Mouse (Mus musculus): ENCODE results near the gene Ndufa11.

The Ndufa11 gene

DNA sequence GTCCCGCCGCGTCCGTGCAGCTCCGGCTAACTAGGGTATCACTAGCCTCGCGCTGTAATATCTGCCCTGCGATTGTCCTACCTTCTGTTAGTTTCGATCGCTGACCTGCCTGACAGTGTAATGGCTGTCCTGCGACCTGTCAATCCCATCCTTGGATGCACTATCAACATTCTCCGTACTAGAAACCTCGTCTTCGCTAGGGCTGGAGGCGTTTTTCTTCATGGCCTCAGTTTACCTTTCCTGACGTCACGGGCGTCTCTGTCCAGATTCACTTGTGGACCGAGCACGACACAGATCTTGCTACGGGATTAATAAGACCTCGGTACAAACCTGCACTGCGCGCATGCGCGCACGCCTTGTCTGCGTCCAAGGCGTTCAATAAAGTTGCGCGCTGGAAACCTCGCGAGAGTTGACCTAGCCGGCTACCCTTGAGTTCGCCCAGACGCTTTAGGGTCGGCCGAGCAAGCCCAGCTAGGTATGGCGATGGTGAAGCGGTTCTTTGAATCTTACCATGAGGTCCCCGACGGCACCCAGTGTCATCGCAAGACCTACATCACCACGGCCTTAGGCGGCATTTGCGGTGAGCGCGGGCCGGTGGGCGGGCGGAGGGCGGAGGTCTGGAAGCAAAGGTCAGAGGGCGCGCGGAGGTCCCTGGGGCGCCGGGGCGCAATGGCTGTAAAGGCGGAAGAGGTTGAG, at the start of gene Ndufa11, which contains the start of gene Vmac:
Ndufa11 (plus strand) TSS at position 405 of the 696 bp plus-strand sequence.
Vmac (minus strand) TSS at position 660 of the 696 bp plus-strand sequence.
- DNase-seq: peak; percentile 99

DNA sequence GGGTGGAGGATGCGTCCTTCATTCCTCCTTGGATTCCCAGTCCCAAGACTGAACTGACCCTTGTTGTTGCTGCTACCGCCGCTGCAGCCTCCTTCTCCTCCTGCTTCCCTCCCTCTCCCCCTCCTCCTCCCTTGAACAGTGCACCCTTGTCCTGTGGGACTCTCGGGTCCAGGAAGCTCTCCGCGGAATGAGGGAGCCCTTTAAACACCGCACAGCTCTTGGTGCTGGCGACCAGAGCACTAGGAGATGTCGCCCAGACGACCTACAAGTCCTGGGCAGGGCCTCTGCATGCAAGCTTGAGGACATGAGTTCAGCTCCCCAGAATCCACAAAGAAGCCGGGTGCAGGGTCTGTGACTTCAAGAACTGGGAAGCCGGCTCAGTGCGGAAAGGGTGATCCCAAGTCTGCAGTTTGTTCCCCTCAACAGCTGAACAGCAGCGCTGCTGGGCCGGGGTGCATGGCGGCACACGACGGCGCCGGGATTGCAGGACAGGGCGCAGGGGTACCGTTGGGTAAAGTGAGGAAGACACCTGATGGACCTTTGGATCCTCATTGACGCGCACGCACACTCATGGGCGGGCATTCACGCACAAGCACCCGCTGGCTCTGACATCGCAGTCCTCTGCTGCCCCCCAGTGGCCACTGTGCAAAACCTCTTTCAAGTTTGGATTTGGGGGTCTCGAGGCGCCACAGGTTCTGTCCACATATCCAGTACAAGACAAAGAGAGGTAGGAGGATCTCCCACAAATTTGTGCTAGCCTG, 49.0 kb upstream of the Ndufa11 start:
- peak; percentile 93 for DNase-seq

DNA sequence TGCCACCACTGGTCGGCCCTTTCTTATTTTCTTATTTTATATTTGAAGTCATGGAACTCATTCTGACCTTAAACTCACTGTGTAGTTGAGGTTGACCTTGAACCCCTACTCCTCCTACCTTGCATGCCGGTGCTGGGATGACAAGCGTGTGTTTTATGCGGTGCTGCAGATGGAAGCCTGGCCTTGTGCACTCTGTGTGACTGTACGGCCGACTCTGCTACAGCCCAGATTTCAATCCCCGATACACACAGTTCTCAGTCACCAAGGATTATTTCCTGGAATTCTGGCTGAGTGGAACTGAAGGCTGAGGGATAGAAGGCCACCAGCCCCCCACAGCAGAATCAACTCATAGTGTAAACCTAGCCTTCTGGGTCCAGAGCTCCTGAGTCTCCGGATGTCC, 47.8 kb upstream of the Ndufa11 start:
- DNase-seq: no peak

DNA sequence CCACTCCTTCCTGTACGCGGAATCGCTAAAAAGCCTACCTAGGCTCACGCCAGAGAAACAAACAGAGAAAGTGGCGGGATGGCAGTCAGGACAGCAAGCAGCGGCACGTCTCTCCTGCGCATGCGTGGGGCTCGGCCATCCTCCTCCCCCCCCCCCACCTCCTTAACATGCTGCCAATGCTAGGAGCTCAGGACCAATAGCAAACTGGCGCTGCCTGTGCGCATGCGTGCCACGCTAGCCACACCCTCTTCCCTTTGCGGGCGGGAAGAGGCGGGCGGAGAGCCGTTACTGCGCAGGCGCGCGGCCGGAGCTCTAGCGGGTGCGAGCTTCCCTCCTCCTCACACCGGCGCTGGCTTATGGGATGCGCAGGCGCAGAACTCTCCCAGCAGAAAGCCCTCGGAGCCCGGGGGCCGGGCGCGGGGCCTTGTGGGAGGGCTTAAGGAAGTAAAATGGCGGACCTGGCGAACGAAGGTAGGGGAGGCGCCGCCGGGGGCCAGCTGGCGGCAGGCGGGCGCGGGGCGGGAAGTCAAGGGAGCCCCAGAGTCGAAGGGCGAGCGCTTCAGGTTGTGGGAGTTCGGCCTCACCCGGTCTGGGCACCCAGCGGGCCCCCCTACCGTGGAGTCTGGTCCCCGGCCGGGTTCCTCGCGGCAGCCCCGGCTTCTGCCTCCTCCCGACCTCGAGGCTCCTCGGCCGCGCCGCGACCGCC, 44.5 kb upstream of the Ndufa11 start, which contains the start of gene Ranbp3:
Ranbp3 (plus strand) TSS at position 354 of the 706 bp plus-strand sequence.
- peak; percentile 99 for DNase-seq

DNA sequence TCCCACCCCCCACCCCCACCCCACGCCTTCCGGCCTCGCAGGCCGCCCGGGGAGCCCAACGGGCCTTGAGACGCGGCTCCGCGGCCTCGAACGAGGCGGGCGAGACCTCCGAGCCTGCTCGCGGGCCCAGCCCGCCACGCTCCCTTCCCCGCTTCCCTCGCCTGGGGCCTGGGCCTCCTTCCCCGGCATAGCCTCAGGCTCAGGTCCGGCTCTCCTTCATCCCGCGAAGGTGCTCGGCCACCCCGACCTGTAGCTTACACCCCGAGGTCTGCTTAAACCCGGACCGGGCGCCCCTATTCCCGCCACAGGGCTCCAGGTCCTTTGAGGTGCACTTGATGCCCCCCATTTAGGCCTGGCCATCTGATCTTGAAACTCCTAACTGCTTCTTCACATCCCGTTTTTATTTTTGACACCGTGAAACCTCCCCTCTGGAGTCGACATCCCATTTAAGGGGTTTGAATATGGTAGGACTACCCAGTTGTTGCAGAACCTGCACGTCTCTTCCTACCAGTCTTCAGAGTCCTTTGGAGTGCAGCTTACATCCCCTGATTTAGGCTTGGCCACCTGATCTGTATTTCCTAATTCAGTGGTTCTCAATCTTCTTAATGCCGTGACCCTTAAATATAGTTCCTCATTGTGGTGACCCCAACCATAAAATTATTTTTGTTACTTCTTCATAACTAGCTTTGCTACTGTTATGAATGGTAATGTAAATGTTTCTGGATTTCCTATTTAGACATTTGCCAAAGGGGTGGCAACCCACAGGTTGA, 43.7 kb upstream of the Ndufa11 start:
- no peak for DNase-seq

DNA sequence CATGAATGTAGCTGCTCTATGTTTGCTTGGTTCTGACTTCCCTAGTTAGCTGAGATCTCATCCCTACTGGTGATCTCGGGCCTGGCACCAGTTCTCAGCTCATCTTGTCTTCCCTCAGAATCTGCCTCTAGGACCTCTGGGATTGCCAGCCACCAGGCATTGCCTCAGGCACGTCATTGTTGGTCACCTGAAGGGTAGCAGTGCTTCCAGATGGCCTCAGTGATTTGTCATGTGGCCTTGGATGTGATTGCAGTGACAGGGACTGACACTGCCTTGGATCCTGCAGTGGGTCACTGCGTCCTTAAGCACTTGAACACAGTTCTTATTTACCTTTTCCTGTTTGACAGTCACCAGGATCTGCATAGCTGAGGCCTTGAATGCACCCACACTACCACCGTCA, 35.8 kb upstream of the Ndufa11 start:
- no peak for DNase-seq

DNA sequence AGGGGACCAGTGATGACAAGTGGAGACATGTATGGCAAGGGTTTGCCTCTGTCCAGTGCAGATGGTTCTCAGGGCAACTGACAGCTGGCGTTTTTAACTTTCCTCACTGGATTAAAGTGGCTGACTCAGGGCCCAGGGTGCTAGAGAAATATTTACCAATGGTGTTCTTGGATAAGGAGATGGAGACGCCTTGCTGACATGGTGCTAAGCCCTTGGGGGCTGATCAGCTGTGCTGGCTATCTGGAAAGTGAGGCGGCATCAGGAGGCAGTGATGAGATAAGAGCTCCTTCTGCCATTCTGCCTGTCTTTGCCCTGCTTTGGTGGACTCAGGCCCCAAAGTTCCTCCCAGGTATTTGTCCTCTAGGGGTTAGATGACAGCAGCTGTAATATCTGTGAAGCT, 34.7 kb upstream of the Ndufa11 start:
- DNase-seq: no peak

DNA sequence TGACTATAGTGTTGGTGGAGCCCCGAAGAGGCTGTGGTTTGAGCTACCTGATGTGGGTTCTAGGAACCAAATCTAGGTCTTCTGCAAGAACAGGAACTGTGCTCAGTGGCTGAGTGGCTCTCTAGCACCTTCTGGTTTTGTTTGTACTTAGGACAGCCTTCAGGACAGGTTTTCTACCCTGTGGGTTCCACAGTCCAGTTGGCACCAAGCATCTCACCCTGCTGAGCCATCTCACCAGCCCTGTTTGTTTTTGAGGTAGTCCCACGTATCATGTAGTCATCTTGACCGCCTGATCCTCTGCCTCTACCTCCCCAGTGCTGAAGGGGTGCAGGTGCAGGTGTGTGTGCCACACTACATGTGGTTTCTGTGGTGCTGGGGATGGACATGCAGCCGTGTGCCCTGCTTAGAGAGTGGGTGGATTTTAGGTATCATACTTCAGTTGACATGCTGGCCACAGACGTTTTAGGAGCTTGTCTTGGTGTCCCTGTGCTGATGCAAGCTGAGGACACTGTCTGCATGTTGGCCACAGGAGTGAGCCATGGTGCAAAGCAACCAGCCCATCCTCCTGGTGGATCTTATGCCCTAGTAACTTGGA, 33.9 kb upstream of the Ndufa11 start:
- no peak for DNase-seq

DNA sequence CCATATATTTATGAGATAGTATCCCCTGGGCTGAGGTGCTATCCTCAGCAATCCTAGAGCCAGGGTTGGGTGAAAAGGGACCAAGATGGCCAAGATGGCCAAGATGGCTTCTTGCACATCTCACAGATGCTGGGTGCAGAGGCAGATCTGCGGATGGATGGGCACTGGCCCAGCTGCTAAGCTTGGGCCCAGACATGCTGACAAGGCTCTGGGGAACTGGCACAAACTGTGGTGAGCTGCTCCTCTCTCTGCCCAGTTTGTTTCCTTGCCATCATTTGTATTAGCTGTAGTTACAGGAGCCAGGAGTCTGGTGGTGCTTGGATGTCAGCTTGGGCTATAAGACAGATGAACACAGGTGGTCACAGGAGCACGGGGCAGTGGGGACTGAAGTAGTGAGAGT, 32.9 kb upstream of the Ndufa11 start:
- DNase-seq: no peak

DNA sequence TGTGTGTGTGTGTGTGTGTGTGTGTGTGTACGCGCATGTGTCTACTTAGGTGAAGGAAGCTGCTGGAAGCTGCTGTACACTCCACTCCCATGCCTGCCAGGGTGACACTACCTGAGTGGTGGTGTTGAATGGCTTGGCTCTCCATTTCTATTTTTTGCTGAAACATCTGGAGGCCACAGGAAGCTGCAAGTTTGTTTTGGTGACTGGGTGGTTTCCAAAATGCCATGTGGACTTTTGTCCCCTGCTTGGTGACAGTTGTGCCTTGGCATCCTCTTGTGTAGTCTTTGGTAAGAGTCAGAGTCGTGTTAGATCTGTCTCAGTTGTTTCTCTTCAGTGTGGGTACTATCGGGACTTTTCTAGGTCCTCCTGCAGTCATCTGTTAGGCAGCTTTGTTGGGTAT, 30.8 kb upstream of the Ndufa11 start:
- no peak for DNase-seq

DNA sequence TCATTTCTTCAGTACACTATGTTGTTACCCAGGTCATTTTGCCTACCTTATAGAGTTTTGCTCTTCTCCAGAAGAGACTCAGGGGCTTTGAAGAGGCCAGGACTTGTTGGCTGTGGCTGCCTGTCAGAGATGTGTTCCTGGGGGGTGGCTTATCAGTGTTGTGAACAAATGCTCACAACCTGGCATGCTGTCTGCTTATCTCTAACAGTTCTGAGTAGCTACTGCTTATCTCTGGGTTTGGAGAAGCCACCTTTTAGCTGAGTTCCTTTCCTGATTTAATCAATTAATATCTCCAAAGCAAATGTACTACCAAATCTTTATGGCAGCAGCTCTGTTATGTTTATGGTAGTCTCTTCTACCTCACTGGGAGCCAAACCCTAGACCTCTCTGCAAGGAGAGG, 29.5 kb upstream of the Ndufa11 start:
- DNase-seq: no peak

DNA sequence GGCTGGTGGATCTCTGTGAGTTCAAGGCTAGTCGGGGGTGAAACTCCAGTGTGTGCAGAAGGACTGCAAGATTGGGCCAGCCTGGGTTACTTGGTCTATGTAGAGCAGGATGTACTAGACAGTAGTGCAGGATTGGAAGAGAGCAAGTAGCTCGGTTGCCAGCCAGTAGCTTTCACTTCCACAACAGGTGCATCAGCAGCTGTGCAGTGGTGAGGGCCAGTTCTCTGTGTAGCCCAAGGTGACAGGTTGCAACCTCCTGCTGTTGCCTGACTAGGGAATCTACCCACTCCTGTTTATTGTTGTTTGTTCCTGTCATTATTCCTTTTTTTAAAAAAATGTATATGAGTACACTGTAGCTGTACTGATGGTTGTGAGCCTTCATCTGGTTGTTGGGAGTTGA, 28.9 kb upstream of the Ndufa11 start:
- DNase-seq: no peak

DNA sequence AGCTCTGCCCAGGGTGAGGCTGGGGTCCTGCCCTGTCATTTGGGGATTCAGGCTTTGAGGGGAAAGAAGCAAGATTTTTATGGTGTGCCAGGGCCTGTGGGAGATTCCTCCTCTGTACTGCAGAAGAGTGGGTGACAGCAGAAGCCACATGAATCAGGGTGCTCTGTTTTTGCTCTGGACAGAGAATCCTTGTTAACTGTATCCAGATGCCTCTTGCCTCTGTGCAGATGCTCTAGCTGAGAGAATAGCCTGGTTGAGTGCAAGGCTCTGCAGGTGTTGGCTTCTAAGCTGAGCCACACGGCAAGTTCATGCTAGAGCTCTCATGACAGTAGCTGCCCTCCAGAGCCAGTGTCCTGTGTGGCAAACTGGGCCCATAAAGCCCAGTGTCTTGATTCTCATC, 24.2 kb upstream of the Ndufa11 start:
- DNase-seq: no peak

DNA sequence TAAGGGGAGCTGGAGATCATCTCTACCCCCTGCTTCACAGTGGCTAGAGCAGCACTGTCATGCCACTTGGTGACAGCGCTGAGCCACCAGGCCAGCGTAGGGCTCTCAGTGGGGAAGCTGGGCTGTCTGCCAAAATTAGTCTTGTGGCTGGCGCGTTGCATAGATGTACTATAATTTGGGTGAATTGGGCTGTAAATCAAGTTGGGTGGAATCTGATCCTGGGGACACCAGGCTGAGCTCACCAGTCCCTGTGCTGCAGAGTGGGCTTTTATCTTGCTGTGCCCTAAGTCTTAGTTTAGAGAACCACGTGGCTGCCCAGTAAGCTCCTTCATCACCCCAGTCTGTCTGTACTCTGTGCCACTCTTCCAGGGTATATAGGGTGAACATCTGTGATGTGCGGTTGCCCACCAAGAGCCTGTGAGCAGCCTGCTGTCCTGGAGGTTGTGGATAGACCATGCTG, 23.7 kb upstream of the Ndufa11 start:
- peak; percentile 70 for DNase-seq

DNA sequence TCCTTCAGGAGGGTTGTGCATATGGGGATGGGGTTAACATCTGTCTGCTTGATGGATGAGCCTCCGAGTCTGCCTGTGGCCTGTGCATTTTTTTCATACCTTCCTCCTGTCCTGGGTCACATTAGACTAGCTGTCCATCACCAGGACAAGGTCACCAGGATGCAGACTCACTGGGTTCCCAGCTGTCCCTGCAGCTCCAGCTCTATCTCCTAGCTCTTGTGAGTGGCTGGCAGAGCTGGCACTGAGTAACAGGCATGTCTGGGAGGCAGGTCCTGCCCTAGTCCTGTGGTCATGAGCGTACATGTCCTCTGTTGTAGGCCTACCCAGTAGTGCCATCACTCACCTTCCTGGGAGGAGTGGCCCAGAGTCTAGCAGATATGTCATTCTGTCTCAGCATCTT, 17.1 kb upstream of the Ndufa11 start:
- no peak for DNase-seq

DNA sequence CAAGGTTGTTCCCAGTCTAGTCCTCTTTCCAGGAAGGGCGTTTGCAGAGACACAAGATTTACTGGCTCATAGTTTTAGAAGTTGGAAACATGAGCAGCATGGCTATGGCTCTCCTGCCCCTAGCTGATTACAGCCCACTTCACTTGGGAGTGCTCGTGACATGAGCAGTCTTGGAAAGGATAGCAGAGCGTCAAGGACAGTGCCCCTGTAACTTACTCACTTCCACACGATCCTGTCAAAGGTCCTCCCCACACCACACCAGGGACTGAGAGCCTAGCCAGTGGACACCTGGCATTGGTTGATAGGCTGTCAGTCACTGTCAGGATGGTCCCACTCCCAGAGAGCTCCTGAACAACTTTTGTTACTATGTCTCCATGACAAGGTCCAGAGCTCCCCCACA, 14.5 kb upstream of the Ndufa11 start:
- DNase-seq: no peak

DNA sequence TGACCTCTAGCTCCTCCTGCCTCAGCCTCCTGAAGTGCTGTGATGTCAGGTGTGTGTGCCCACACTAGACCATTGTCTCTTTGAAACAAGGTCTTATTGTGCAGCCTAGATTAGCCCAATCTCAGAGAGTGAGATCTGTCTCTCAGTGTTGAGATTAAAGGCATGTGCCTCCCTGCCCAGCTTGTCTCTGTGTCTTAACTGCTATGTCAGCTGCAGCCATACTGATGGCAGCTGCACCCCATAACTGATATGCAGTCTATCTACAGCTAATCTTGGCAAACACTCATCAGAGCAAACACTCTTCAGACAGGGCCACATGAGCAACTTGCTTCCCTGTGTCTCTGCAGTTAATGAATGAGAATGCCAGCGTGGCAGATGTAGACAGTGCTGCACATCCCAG, 11.1 kb upstream of the Ndufa11 start:
- no peak for DNase-seq

DNA sequence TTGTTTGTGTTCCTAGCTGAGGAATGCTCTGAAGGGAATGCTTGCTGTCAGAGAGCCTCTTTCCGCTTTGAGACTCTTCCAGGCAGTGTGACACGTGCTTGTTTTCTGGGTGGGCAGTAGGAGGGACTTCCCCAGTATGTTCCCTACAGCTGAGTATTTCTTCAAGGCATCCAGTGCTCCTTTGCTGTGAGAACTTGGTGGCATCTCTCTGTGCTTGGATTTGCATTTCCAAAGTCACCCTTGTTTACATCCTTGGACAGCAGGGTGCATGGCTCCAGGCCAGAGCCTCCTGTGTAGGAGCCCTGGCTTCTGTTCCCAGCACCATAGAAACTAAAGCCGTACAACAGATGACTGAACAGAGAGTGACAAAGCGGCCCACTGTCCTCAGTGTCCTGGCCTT, 8.9 kb upstream of the Ndufa11 start:
- no peak for DNase-seq

DNA sequence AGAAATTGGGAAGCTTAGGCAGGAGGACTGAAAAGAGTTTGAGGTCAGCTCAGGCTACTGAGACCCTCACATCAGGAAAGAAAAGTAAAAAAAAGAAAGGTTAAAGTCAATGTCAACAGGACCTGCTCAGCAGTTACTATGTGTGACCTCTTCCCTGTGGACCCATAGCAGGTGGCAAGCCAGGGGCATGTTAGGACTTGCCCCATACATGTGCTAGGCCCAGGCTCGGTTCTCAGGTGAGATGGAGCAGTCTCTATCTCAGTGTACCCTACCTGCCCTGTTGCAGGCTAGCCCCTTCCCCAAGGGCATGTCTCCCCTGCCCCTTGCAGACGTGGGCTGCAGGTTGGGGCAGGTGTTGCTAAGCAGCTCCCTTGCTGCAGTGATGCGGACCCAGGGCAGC, 7.9 kb upstream of the Ndufa11 start:
- DNase-seq: no peak

DNA sequence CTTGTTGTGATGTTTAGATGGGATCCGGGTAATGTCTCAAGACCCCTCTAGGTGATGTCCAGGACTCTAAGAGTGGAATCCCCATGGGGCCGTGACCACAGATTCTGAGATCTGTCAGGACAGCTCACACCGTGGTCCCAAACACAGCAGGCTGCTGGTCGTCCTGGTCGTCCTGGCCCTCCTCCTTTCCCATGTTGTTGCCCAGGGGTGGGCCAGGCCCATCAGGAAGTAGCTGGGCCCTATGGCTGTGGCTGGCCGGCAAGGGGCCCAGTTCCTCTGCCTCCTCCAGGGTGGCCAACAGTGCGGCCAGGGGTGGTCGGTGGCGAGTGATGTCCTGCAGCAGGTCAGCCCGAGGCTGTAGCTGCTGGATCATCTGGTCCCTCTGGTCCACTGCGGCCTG, 2.2 kb upstream of the Ndufa11 start:
- DNase-seq: no peak

DNA sequence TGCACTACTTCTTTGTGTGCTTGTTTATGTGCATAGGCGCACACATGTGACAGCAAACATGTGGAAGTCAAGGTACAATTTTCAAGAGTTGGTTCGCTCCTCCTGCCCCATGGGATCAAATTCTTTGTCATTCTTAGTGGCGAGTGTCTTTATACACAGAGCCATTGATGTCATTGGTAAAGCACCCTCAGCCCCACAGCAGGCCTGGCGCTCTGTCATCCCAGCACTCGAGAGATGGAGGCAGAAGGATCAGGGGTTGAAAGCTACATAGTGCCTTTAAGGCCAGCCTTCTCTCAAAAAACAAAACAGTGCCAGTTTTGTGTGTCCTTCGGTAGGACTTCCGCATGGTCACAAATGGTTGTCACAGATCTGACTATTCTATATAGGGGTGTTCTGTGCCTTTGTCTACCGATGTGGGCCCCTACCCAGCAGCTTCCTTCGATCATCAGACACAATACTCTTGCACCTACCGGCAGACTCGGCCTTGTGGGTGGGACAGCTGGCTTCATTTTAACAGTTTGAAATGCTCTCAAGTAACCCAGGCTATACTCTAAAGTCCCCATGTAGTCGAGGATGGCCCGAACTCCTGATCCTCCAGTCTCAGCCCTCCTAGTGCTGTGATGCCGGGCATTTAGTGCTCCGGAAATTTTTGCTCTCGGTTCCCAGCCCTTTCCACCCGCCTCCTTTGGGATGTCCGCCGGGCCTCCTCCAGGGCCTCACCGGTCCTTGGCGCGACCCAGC, 1.5 kb upstream of the Ndufa11 start:
- no peak for DNase-seq

All from kidney, postnatal 10 days (tissue).